Mouse (Mus musculus): ENCODE measurements around the gene Tbc1d2b.

The Tbc1d2b gene

DNA sequence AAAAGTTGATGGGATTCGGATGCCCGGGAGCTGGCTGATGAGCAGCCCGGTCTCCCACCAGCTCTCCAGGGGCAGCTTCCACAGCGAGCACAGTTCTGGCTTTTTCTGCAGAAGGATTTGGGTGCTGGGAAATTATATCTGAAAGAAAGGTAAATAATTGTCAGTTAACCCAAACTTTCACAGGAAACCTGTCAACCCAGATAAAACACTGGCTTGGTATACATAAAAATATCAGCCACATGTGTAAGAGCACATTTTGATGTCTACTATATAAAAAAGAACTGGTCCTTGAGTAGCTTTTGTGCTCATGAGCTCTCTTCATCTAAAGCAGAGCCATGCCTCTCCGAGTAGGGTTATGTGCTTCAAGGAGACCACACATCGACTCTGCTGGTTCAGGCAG is 29.6 kb downstream of the Tbc1d2b start:
- DNase-seq, result no peak

DNA sequence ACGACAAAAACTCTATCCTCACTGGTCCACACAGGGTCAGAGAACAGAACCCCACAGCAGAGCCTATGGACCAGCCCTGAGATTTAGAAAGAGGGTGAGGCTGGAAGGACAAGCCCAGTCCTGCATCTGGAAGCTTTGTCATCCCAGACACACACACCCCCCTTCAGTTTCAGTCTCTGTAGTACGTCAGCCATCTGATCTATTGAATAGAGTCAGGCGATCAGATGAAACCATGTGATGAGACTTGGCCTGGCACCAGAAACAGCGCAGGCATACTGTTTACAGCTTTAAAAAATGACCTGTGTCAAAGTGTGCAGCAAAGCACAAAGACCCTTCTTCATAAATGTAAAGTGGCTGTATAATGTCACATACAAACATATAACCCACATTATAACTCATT is 30.0 kb downstream of the Tbc1d2b start:
- no peak for DNase-seq

DNA sequence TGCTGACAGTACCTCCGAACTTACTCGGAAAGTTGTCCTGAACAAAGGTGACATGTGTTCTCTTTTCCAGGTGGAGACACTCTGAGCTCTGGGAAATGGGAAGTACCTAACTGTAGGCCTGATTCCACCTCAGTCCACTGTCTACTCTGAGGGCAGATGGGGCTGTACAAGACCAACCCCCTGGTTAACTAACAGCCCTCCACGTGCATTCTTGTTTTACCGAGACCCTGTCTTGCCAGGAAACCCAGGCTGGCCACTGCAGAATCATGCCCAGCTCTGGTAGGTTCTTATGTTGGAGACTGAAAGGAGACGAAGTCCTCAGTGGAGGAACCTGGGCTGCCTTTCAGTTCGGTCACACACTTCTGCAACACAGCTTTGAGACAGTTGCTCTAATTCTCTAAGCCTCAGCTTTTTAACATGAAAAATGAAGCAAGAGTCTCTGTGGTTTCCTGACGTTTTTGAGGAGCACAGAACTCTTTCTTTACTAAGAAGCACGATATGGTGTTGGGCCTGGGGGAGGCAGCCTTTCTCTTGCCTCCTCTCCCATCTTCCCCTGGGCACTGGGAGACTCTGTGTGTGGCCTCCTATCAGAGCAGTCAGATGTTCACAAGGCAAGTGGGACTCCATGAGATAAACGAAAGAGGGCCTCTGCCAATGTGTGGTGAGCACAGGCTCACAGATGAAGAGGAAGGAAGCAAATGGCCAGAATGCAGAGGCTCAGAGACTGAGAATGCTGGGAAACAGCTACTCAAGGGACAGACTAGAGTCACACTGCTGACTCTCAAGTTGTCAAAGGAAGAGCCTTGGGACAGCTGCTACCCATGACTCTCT is 33.2 kb downstream of the Tbc1d2b start:
- DNase-seq, result no peak

DNA sequence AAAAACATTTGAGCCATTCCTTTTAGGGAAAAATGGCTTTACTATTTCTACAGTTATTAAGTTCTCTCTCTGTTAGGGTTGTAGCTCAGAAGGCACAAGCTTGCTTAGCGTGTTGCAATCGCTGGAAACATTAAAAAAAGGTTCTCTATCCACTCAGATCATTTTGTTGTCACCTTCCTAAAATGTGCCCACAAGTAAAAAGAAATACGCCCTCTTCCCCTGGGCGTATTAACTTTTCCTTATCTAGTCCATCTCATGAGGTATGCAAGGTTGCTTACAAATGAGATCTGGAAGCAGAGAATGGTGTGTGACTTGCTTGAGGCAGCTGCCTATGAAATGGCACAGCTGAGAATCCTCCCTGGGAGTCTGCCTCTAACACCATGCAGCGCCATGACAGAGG is 33.8 kb downstream of the Tbc1d2b start:
- DNase-seq, result no peak

DNA sequence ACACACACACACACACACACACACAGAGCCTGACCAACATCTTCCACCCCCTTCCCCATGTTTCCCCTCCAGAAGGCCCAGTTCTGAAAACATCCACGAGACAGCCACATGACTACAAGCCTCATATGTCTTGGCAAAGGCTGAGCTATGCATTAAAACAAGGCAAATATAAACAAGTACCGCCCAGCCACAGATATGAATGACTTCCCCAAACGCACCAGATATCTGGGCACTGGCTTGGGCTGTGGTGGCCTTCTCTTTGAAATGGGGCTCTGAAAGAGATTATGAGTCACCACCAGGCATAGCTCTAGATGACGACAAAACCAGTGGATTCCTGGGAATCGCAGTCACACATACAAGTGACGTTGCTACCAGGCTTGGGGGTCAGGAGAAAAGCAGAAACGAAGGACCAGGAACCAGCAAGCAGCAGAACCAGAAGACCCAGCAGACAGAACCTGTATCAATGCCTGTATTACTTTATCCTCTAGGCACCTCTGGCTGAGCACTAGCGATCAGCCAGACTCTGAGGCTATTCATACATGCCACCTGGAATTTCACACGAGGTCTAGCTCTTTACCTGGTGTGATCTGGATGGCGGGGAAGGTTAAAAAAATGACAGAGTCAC is 35.2 kb downstream of the Tbc1d2b start:
- no peak for DNase-seq

DNA sequence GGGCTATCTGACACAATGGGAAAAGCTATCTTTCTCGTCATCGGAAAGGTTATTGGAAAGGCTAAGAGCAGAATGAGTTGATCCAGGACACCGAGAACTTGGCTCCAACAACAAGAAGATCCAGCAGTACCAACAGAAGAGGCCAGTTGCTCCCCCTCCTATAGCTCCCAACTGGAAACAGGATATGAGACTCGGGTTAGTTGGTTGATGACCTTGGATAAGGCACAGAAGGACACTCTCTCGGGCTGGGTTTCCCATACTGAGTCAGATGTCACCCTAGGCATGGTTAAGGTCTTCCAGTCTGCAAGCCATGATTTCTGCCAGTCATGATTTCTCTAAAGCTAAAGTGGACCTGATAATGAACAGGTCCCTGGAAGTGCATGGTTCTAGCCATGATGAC is 35.8 kb downstream of the Tbc1d2b start:
- no peak for DNase-seq

DNA sequence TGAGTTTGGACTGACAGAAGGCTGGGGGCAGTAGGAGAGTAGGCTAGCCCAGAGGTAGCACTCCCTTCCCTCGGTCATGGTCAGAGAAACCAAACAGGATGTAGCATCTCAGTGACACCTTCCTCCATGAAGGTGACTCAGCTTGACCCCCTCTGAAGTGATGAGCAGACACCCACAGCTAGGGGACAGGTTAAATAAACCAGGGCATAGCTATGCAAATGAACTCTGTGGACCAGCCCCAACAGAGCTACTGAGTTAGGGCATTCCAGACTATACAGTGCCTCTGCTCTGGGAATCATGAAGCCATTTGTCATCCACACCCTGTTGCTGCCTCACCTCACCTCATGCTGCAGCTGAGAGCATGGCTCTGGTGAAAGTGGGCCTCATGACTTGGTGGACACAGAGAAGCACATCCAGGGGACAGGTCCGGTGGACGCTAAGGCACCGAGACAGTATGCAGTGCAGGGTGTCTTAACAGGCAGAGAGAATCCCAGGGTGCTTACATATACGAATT is 36.6 kb downstream of the Tbc1d2b start:
- DNase-seq, result no peak

DNA sequence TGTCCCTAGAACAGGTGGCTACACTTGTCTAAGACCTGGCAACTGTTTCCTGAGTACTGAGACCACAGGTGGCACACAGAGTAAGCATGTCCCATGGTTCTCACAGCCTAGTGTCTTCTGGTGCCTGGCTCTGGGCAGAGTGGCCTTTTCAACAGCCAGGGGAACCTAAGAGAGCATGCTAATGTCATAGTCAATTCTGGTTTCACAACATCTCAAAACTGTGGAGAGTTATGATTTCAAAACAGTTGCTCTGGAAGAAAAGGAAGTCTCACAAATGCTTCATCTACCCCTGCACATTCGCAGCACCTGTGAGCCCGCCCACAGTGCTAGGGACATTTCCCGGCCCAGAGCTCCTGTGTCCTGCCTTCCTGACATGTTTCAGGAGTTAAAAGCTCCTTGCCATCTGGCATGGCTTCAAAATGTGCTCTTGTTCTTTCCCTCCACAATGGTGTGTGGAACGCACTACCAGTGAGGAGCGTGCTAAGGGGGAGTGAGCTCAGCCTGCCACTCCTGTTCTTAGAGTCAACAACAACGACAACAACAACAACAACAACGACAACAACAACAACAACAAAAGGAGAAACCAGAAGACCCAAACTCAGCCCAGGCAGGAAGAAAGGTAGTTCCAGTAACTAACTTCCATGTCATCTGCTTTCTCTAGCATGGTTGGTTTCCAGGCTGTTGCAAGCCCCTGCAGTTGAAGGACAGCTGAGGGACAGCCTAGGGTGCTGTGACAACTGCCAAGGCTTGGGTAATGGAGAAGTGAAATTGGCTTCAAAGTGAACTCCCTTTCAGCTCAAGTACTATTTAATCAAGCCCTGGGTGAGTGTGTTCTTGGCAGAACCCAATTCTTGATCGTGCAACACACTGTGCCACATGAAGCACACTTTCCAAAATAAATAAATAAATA is 37.6 kb downstream of the Tbc1d2b start:
- no peak for DNase-seq

DNA sequence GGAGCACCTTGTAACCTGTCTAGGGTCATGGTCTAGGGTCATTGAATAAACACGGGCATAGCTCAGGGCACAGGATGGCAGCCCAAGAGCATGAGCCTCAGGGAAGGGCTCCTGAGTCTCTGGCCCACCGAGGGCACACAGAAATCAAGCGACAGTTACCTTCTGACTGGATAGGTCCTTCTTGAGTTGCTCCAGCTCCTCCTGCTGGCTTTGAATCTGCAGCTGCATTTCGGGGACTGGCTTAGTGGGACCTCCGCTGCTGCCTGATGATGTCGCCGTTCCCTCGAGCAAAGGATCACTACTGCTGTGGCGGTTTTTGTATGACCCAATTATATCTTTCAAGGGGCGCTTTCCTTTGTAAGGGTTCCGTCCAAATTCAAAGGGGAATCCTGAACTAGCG is 43.4 kb downstream of the Tbc1d2b start:
- DNase-seq, result no peak

DNA sequence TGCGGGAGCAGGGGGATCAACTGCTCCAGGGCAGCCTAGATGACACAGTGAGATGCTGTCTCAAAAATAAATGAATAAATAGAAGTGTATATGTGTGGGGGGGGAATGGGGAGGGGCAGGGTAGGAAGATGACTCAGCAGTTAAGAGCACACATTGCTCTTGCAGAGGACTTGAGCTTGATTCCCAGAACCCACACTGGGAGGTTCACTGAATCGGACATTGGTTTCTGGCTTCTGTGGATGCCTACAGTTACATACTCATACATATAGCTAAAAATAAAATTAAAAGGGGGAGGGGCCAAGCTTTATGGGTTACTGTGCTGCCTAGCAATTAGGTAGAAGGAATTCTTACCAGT is 43.9 kb downstream of the Tbc1d2b start:
- no peak for DNase-seq

DNA sequence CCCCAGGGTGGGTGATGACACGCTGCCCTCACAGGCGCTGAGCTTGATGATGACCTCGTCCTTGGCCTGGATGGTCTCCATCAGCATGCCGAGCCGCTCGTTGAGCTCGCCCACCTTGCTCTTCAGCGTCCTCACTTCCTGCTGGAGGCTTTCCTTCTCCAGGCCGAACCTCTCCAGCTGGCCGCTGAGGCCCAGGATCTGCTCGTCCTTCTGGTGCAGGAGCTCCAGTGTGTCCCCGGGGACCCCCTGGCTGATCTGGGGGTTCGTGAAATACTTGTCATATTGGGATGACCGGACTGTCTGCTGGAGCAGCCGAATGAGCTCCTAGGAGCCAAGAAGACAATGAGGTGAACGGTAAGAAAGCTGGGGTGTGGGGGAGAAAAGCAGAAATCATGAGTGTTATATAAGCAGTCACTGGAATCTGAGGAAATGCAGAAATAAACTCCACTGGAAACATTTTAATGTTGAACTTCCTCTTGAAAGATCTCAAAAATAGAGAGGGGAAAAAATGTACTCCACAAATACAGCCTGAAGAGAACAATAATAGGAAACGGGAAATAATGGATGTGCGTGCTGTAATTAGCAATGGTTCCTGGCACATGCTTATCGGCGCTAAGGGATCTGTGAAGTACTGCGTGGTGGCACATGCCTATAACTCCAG is 44.4 kb downstream of the Tbc1d2b start:
- DNase-seq, result no peak

DNA sequence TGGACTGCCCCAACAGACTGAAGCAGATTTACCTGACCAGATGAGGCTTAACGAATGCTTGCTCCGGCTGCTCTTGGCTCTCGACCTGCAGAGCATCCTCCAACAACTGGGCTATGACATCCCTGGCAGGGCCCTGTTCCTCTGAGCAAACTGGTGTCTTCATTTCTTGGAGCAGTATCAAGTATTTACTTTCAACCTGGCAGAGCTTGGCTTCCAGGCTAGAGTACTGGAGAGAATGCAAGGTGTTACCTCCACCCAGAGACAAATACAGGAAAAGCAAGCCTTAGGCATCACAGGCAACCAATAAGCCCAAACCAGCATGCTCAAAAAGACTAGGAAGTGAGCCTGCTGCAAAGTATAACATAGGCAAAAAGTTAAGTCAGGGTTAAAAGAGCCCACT is 48.3 kb downstream of the Tbc1d2b start:
- no peak for DNase-seq

DNA sequence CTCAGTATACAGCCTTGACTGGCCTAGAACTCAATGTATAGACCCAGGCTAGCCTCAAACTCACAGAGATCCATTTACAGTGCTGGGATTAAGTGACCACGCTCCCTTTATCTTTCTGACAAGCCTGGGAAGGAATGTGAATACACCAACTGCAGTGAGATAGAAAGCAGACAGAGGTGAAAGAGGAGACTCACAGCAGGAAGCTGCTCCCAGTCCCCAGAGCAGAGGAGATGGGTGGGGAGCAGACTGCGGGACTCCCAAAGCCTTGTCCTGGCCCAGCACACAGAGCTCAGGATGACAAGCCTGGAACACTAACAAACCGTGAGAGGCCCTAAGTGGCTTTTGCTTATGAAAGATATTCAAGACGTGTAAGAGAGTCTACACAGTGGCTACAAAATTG is 53.1 kb downstream of the Tbc1d2b start:
- no peak for DNase-seq

DNA sequence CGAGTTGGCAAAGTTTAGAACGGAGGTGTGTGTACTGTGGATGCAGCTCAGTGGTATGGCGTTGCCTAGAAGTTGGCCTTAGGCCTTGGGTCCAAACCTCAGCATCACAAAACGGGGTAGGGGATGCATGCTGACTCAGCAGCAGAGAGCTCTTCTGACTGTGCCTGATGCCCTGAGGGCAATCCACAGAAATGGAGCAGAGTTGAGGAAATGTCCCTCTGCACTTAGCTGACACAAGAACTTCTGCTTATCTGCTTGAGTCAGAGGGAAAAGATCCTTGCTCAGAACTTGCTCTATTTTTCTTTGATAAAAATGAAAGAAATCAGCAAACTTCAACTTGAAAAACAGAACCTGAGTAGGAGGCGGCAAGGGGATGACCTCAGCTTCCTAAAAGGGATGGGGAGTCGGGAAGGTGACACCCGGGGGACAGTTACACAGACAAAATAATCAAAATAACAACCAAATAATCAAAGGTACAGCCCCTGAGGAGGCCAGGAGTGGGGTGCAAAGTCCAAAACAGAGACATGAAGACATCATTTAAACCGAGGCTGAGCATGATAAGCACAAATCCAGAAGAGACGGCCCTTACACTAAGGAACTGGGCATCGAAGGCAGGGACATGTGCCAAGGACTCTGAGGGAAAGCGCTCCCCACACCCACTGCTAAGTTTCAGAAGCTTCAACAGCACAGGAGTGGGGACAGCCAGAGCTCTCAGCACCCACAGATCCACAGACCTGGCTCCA is 54.2 kb downstream of the Tbc1d2b start:
- no peak for DNase-seq

DNA sequence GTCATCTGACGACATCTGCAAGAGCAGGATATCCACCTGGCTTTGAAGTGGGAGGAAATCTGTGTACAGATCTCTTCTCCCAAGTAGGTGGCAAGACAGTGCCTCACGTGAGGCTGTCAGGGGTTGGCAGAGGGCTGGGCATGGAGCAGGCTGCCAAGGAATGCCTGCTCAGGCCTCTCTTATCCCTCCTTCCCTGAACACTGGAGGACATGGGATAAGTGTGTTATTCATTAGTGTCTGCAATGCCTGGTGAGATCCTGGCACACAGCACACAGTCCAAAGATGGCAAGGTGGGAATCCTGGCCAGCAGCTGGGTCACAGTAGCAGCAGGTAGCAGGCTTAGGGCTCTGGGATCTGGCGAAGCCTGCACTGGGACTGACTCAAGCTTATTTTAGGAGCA is 57.5 kb downstream of the Tbc1d2b start:
- DNase-seq, result no peak

DNA sequence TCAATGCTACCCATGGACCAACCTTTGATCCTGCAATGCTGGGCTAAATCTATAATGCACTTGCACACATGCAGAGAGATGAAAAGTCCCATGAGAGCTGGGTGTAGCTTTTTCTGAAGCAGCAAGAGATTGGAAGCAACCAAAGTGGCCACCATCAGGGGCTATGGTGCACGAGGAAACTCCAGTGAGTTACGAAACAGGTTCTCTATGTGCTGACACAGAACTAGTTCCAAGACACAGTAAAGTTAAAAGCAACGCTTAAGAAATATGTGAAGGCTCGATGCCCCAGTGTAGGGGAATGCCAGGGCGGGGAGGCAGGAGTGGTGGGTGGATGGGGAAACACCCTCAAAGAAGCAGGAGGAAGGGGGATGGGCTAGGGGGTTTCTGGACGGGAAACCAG is 61.9 kb downstream of the Tbc1d2b start:
- DNase-seq, result no peak

DNA sequence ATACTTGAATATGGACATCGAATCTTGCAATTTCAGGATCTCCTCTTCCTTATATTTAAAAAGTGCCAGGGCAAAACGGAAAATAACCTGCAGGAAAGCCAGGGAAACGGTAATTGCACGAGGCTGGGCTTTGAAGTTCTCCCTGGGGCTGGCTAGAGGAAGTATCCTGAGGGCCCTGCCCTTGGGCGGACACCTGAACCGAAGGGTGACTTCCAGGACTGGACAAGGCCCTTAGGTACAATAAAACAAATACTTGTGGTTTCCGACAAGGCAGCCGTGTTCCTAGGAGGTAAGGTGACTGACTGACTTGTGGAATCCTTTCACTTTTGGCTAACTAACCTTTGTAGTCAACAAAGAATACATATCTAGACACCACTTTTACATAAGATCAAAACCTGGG is 62.8 kb downstream of the Tbc1d2b start:
- no peak for DNase-seq

DNA sequence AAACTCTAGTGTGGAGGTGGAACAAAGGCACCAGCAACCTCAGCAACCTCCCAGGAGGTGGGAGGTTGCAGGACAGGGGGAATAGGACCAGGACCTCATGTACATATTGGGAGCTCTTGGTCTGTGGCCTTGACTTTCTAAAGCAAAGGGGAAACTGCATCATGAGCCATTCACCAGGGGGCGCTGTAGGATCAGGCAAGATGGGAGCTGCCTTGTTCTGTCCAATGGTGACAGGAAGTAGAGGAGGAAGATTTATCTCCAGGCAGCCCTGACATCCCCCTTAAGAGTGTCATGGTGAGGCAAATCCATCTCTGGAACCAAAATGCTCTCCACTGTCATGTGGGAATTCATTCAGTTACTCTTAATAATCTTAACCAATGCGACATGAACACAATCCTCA is 64.1 kb downstream of the Tbc1d2b start:
- peak; percentile 50 to 79 for DNase-seq

DNA sequence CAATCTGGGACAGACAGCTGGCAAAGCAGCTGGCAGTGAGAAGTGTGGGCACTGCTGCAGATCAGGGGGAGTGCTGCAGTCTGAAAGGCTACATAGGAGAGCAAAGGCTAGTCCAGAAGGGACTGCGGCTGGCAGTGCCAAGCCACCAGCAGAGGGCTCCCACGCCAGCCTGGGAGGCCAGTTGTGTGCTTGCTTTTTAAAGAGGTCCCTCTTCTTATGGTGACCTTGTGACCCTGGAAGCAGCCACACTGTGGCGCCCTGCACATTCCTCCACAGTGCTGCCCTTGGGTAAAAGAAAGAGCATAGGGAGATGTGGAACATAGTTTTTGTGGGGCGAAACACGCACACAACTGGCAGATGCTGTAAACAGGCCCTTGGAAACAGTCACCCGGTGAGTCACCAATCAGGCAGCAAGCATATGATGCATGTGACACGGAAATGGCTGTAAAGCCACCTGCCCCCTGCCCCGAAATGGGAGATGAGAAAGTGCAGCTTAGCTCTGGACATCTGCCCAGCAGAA is 66.1 kb downstream of the Tbc1d2b start:
- DNase-seq, result no peak

DNA sequence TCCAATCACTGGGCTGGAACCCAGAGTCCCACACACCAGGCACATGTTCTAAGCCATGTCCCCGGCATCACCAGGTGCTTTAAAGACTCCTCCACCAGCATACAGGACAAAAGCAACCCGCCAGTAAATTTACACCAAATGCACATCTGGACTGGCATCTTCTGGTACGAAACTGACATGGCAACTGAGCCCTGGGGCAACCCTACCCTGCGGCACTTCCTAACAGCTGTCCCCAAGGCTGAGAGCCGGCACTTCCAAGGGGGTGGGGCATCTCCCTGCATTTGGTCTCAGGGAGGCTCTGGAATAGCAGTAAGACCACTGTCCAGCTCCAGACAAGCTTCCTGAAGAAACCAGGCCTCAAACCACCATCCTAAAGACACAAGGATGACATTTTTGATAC is 67.4 kb downstream of the Tbc1d2b start:
- no peak for DNase-seq

DNA sequence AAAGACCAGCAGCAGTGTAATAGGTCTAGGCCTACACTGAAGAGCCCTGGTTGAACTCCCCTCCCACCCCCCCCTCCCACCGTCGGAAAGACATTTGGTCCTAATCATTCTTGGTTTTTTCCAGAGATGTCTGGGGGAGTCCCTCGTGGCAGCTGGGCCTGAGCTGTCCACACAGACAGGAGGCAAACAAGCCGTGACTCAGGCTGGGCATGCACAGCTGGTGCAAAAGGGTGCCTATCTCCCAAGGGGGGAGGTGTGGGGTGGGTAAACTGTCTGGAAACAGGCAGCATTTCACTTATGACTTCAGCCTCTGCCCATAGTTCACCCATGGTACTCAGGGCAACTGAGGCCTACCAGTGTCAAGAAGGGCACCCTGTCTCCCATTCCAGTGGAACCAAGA is 69.1 kb downstream of the Tbc1d2b start:
- no peak for DNase-seq

DNA sequence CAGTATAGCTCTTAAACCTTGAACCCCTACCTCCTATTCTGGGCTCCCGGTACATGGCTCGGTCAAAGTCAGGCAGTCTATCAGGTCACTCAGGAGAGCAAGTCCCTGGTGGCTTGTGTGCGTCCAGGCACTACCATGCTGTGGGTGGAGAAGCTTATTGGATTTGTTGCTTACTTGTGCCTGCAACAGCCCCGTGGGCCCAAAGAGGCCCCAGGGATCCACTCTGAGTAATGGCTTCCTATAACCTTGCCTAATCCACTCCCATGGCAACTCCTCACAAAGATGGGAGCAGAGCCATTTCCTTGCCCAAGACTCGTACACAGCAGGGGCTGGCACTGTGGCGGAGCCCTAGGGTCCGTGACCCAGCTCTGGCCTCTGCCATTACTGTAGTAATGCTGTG is 69.5 kb downstream of the Tbc1d2b start:
- DNase-seq, result no peak

All from spleen, adult 18-20 months (tissue).